Mouse (Mus musculus) left cerebral cortex, adult 9 months (tissue): Measurements from ENCODE around the gene Usf2.

ENCODE experiments used
- DNase-seq, 2 experiments: peaks; one replicate each; pipeline ENCODE4 v3.0.0; 2022; ENCODE audit warnings: low spot score in 2 of 2

The Usf2 gene

DNA sequence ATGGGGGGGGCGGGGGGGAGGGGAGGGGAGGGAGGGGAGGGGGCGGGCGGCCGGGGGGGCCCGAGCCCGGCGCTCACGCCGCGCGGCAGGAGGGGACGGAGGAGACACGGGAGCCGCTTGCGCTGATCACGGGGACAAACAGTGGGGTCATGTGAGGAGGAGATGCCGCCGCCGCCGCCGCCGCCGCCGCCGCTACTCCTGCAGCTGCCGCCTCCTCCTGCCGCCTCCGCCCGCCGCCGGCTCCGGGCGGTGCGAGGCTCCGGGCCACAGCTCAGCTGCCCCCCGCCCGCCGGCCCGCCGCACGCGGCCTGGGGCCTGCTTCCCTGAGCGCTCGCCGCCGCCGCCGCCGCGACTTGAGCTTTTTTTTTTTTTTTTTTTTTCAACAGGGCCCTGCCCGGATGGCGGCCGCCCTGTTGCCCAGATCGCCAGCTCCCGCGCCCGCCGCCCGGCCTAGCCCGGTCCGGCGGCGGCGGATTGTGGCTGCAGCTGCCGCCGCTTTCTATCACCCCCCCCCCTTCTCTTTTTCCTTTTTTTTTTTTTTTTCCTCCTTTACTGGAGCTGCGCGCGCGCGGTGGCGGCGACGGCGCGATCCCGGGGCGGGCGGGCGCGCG is at the start of gene Usf2:
TSS of gene Usf2 (minus strand) at position 48 of the 611 bp plus-strand sequence.
- peak in 1 of 2 experiments; percentile 74 for DNase-seq

DNA sequence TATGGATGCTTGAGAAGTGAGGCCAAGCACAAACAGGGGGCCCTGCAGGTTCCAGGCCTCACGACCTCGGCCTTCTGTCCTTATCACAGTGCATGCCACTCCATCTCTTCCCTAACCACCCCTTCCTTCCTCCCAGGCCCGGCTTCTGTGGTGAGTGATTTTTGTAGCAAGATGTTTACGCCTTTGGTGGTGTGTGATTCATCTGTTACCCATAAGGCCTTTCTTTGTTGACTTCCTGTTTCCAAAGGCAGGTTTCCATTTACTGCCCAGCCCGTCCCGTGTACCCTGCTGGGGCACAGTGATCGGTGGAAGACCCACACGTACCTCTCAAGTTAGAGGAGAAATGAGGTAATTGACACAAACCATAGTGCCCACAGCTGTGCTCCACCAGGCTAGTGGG is 46.0 kb upstream of the Usf2 start:
- DNase-seq: no peak

DNA sequence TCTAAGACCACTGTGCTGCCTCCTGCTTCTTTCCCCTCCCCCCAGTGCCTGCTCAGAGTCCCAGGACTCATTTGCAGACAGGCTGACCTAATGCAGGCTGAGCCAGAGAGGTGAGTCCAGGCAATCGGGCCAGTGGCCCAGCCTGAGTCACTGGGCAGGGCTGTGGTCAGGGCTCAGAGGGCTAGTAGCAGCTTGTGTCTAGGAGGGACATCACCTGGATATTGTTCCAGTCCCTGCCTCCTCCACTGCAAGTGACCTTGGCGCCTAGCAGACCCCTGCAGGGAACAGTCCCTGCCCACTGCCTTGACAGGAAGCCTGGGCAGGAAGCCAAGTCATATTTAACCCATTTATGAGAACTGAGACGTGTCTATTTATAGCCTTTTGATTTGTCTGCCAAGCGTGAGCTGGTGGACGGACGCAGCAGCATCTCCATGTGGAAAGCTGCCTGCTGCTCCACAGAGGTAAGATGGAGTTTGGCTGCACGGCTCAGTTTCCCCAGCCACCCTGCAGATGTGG is 44.0 kb upstream of the Usf2 start:
- DNase-seq: peak in 1 of 2 experiments; percentile 18

GRCm38 (mm10) chr7:30996491-30996890 is 39.9 kb upstream of the Usf2 start:
- DNase-seq: no peak

DNA sequence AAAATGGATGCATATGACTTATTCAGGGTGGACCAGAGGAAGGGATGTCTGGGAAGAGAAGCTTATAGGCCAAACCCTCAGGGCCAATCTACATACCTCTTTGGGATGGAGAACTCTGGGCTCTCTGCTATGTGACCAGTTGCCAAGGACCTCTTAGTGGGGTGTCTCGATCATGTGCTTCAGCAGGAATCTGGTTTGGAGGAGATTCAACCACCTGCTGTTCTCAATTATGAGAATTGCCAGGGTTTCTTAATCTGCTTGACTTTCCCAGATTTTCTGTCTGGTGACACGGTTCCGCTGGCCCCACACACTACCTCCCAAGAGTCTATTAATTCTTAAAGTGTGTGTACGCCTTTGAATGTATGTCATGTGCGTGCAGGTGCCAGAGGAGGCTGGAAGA is 37.4 kb upstream of the Usf2 start:
- DNase-seq: no peak

- DNase-seq: no peak
Observed at GRCm38 (mm10) chr7:30992148-30992547, 35.5 kb upstream of the Usf2 start.

- no peak for DNase-seq
Observed at GRCm38 (mm10) chr7:30988519-30989162, 32.0 kb upstream of the Usf2 start.

DNA sequence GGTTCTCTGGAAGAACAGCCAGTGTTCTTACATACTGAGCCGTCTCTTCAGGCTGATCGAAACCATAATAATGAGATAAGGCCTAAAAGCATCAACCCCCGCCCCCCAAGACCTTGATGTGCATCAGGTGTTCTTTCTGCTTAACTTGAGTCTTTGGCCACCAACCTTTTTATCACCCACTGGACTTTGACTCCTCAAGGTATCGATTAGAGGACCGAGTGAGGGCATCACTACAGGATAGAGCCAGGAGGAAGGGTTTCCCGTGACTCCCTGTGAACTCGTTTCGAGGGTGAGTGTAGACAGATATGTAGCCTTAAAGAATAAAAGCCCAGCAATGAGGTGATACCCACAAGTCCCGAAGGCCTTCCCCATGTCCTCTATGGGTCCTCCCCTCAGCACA is 28.8 kb upstream of the Usf2 start:
- no peak for DNase-seq

- DNase-seq: no peak
Observed at GRCm38 (mm10) chr7:30981703-30982102, 25.1 kb upstream of the Usf2 start.

- DNase-seq: peak in 1 of 2 experiments; percentile 71
Observed at GRCm38 (mm10) chr7:30973501-30974289, 17.1 kb upstream of the Usf2 start, which contains the start of gene Fam187b. TSS of gene Fam187b (plus strand) at chr7:30973790.

- DNase-seq: no peak
Observed at GRCm38 (mm10) chr7:30973251-30973500, 16.6 kb upstream of the Usf2 start, which contains the start of gene Lsr. TSS of gene Lsr (minus strand) at chr7:30973464.

DNA sequence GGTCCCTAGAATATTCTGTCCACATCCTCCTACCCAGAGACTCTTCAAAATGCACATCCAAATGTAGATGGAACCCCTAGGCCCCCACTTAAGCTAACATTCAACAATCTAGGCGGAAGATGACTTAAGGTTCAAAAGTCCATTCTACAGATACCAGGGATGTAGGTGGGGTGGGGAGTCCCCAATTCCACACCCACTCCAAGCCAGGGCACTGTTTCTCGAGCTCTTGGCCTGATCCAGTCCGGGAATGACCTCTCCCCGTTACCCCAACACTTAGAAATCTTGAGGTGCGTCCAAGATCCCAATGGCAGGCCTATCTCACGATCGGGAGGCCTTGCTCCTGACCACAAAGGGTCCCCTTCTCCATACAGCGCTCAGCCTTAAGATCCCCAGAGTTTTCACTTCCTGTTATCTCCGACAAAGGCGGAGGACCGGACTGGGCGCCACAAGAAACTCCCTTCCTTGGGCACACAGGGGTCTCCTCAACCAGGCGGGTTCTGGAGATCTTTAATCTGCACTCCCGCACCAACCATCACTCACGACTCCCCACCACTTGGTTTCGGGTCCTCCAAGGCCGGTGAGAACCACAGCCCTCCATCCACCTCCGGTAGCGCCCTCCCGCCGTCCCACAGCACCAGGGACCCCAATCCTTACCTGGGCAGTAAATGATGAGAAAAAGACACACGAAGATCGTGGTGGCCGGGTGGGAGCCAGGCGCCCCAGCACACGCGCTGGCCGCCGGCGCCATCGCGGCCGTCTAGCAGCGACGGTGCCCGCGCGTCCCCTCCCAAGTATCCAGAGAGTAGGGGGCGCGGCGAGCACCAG is 16.0 kb upstream of the Usf2 start:
- no peak for DNase-seq

DNA sequence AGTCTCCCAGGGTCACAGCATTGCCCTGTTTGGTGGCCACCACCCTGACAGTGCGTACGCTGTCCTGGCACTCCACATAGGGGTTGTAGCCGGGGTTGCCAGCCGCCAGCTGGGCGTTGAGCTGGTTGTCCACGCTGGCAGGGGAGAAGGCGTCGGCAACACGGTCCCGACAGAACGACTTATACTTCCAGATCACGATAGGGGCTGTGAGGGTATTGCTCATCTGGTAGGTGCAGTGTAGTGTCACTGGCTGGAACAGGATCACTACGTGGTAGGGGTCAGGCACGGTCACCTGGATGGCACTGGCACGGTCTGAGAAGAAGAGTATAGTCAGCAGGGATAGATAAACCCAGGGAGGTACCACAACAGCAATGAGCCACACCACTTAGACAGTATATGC is 15.3 kb upstream of the Usf2 start:
- no peak for DNase-seq

DNA sequence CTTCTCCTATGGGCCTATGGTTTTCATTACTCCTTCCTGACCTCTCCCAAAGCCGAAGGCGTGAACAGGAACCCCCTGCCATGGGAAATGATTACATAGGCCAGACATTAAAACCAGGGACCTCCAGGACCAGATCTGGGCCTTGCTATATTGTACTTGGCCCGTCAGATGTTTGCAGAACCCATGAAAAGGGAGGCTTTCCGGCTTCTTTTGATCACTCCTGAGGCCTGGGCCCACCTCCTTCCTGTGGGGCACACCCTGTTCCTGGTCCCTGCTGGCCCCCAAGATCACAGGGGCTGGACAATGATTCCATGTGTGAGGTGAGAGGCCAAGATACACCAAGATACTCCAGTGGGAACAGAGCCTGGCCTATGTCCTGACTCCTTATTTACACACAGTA is 12.6 kb upstream of the Usf2 start:
- no peak for DNase-seq

DNA sequence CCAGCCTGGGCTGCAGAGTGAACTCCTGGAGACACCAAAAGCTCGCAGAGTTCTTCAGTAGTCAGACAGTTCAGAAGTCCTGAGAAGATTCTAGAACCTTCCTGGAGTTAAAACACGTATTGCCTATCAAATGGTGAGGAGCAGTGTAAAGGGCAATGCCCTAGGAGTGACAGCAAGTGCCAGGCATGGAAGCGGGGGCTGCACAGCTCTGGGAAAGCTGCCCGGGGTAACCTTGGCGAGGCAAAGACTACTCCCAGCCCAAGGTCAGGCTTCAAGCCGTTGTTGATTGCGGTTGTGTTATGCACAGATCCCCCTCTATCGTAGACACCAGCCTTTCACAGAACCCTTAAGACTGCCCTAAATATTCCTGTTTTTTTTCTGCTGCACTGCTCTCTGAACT is 12.0 kb upstream of the Usf2 start:
- DNase-seq: no peak

DNA sequence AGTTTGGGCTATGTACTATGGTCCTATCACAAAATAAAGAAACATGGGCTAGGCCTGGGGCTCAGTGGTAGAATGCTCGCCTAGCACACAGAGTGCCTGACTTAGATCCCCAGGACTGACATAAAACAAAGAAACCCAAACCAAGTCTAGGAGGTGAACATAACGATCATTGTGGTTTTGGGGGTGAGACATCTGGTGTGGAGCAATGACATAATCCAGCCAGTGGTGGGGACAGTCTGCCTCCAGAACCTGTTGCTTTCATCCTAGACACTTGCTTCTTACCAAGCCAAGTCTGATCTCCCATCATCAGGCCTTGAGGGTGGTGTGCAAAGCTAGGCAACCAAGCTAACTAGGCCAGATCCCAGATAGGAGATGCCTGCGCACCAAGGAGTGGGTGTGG is 10.1 kb upstream of the Usf2 start:
- DNase-seq: no peak

DNA sequence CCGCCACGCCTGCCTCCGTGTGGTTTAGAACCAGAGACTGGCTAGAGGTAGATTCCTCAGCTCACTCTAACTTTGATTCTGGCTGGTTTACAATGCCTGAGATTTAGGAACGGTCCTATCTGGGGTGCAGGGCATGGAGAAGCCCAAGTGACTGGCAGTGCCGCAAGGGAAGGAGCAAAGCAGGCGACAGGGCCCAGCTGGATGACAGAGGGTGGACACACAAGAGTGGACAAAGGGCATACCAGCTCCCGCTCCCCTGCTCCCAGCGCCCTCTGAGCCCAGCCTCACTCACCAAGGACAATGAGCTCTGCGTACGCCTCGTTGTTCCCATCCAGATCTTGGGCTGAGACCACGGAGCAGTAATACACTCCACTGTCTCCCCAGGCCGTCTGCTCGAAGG is 9.1 kb upstream of the Usf2 start:
- no peak for DNase-seq

DNA sequence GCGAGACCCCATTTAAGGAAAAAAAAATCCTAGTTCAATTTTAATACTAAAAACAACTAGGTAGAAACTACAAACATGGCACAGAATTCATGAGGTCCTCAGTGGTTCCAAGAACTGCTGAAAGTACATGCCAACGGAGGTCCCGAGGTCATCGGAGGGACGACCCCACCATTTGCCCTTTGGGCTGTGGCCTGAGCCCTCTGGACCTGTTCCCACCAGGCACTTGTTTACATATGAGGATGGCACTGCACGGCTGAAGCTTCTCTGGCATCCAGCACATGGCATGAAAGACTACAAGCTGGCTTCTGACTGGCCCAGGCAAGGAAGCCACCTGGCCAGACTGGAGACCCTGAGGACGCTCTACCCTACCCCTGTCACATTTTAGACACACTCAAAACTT is 7.8 kb upstream of the Usf2 start:
- no peak for DNase-seq

GRCm38 (mm10) chr7:30962862-30963261 is 6.3 kb upstream of the Usf2 start:
- DNase-seq: no peak

- no peak for DNase-seq
Observed at GRCm38 (mm10) chr7:30959786-30960349, 3.3 kb upstream of the Usf2 start.

DNA sequence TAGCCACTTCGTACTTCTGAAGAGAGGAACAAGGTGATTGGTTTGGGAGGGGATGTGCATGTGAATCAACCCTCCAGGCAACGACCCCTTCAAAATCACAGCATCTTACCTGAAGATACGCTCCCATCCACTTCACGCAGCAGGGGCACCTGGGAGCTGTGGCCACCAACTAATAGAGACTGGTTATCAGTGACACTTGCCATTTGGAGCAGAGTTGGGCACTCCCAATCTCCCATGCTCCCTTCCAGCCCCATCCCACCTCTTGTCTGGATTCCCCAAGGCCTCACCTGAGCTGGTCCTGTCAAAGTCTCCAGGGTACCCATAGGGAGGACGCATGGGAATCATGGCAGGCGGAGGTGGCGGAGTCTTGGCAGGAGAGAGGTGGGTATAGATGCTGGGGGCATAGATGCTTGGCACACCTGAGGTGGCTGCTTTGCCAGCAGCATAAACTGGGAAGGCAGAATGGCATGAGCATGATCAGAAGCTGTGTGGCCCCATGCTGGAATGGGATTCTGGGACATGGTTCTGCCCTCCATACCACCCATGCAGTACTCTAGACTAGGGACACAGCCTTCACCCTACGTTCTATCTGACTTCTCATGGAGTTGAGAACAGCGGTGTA is 2.4 kb upstream of the Usf2 start:
- DNase-seq: no peak
